Mouse (Mus musculus): ENCODE results near the gene Gm3448.

DNA sequence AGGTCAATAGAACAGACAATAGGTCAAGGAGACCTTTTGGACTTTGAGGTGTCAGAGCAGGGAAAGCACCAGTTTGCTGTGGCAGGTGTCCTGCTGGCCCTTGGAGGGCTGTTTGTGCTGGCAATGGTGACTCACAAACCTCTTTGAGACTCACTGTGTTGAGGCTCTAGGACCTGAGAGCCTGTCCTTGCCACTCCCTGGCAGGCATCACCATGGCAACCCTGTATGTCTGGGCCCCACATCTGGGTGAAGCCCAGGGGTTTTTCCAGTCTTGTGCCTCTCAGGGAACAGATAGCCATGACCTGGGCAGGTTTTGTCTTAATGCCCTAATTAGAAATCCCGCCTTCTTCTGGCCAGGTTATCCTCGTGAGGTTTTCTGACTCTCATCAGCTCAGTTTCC is 46.8 kb upstream of the Gm3448 start:
- TF ChIP-seq CTCF (IDR thresholded peaks at IDR 0.05; ENCODE audit: control insufficient read depth, insufficient read depth, insufficient replicate concordance, low read depth, low read length) (no peak), POLR2A (IDR thresholded peaks at IDR 0.05; ENCODE audit: control insufficient read depth, low read depth, low read length) (no peak)
